Mouse (Mus musculus) ES-E14 (cell line): ENCODE data around the gene AU040320. TPM values are rescaled to one million over a fixed set of nuclear protein-coding genes. Genes with fewer than 3 reads are reported as not detected.

ENCODE experiments used
- DNase-seq: peaks from one replicate; pipeline ENCODE4 v3.0.0-alpha.2; 2013; ENCODE audit warnings: low read depth, low spot score
- H3K27ac ChIP-seq: 2 replicates; pipeline ENCODE4 v1.5.1; 2012; ENCODE audit warnings: low read depth, mild to moderate bottlenecking, low read length, moderate library complexity, mixed read lengths; ENCODE audit not compliant: poor library complexity, insufficient read depth, severe bottlenecking
- H3K36me3 ChIP-seq: 2 replicates; pipeline ENCODE4 v1.6.1; 2012; ENCODE audit warnings: mild to moderate bottlenecking, low read length, moderate library complexity, mixed read lengths; ENCODE audit not compliant: control insufficient read depth, poor library complexity, insufficient read depth, severe bottlenecking
- H3K4me1 ChIP-seq, 2 experiments: fragments of 150-350 bp in 1 of 2; sonication (generic) in 1 of 2; 2 replicates each; pipeline ENCODE4 v1.6.1; 2012; ENCODE audit warnings: low read length in 2 of 2, mild to moderate bottlenecking in 1 of 2, mixed read lengths in 1 of 2; ENCODE audit not compliant: control insufficient read depth in 2 of 2, insufficient read depth in 2 of 2, poor library complexity in 1 of 2
- H3K4me3 ChIP-seq, 2 experiments: fragments of 150-350 bp in 1 of 2; sonication (generic) in 1 of 2; 2 replicates each; pipeline ENCODE4 v1.5.1; 2012; ENCODE audit warnings: low read length in 2 of 2, low read depth in 1 of 2, mild to moderate bottlenecking in 1 of 2, mixed read lengths in 1 of 2; ENCODE audit not compliant: insufficient read depth in 1 of 2, poor library complexity in 1 of 2, severe bottlenecking in 1 of 2
- H3K9ac ChIP-seq: 2 replicates; pipeline ENCODE4 v1.6.1; 2012; ENCODE audit warnings: low read depth, mild to moderate bottlenecking, low read length, mixed read lengths; ENCODE audit not compliant: poor library complexity, insufficient read depth, severe bottlenecking
- H3K9me3 ChIP-seq: fragments of 150-350 bp; sonication (generic); 2 replicates; pipeline ENCODE4 v1.6.1; 2012; ENCODE audit warnings: low read depth, mild to moderate bottlenecking, low read length; ENCODE audit not compliant: control insufficient read depth, insufficient read depth
- CHD2 ChIP-seq: IDR thresholded peaks from 2 replicates; pipeline ENCODE4 v1.6.1; 2014; ENCODE audit warnings: mild to moderate bottlenecking, low read depth, low read length, inconsistent platforms
- HCFC1 ChIP-seq: IDR thresholded peaks from 2 replicates; pipeline ENCODE4 v1.6.1; 2012; ENCODE audit warnings: low read length, inconsistent platforms, borderline replicate concordance; ENCODE audit not compliant: insufficient read depth
- MAFK ChIP-seq: IDR thresholded peaks from 2 replicates; pipeline ENCODE4 v1.6.1; 2014; ENCODE audit warnings: mild to moderate bottlenecking, low read depth, low read length, inconsistent platforms; ENCODE audit not compliant: insufficient read depth
- ZC3H11A ChIP-seq: IDR thresholded peaks from 2 replicates; pipeline ENCODE4 v1.6.1; 2012; ENCODE audit warnings: low read depth, mild to moderate bottlenecking, inconsistent platforms, low read length, borderline replicate concordance
- ZNF384 ChIP-seq: IDR thresholded peaks from 2 replicates; pipeline ENCODE4 v1.6.1; 2012; ENCODE audit warnings: low read depth, low read length, inconsistent platforms
- in situ Hi-C, 2 experiments: fragments of 600-800 bp; cut with MboI; formaldehyde crosslinking; loops; one replicate each; pipeline ENCODE4 v1.15.1; 2025; ENCODE audit warnings: low sequenced_read_pairs in 2 of 2, inconsistent platforms in 1 of 2; ENCODE audit not compliant: unreplicated experiment in 2 of 2
- total RNA-seq: library from RNA; depleted of rRNA; stranded (reverse); fragments of 300-350 nt; gene quantifications from 2 replicates; pipeline ENCODE4 v1.2.3, GENCODE M21; 2012

AU040320 gene
- total RNA-seq, 1 experiment: 11.3 TPM

GRCm38 (mm10) chr4:126763483-126763882, 10.1 kb downstream of the AU040320 start:
- Histone ChIP-seq H3K4me1 (no peaks in the 10 kb centered on the region), H3K9ac (no peak overlapping the region), H3K9me3 (no peaks in the 10 kb centered on the region), H3K27ac (no peak overlapping the region), H3K4me3 (no peak overlapping the region), H3K36me3 (no peaks in the 10 kb centered on the region)
- no peak for DNase-seq
- in situ Hi-C loops: no loop called here
- TF ChIP-seq MAFK (no peak), ZNF384 (no peak), ZC3H11A (no peak), CHD2 (no peak), HCFC1 (no peak)

- Histone ChIP-seq H3K9me3 (no peaks in the 10 kb centered on the region), H3K9ac (no peak overlapping the region), H3K4me3 (no peak overlapping the region), H3K36me3 (no peaks in the 10 kb centered on the region), H3K27ac (no peak overlapping the region), H3K4me1 (no peaks in the 10 kb centered on the region)
- in situ Hi-C loops: no loop called here
- DNase-seq: no peak
- TF ChIP-seq ZC3H11A (no peak), CHD2 (no peak), ZNF384 (no peak), HCFC1 (no peak), MAFK (no peak)
Measured at GRCm38 (mm10) chr4:126769800-126770563, 16.6 kb downstream of the AU040320 start.

- TF ChIP-seq ZC3H11A: no peak
- Histone ChIP-seq H3K4me1 (no peaks in the 10 kb centered on the region), H3K9me3 (no peaks in the 10 kb centered on the region), H3K36me3 (no peaks in the 10 kb centered on the region), H3K4me3 (no peak overlapping the region), H3K9ac (no peak overlapping the region), H3K27ac (no peak overlapping the region)
- no peak for DNase-seq
- in situ Hi-C loops: no loop called here
Measured at GRCm38 (mm10) chr4:126770831-126771230, 17.5 kb downstream of the AU040320 start.

- no peak overlapping the region for H3K27ac ChIP-seq
- H3K4me1 ChIP-seq: no peaks in the 10 kb centered on the region
- in situ Hi-C loops: no loop called here
Measured at GRCm38 (mm10) chr4:126773871-126774270, 20.5 kb downstream of the AU040320 start.

DNA sequence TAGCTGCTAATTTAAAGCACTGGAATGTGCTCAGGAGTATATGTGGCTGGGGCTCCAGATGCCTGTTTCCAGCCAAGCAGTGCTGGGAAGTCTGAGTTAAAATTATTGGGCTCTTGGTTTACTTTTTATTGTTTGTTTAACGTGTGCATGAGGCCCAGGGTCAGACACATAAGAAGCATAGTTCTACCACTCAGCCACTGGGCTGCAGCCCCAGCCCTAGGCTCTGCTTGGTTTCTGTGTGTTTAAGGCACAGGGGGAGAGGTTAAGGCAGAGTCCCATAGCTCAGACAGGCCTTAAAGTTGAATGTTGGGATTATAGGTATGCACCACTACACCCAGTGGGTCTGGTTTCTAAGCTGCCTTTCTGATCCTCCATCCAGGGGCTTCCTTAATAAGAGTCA, 21.8 kb downstream of the AU040320 start:
- H3K36me3 ChIP-seq: no peaks in the 10 kb centered on the region
- no peaks in the 10 kb centered on the region for H3K4me1 ChIP-seq
- no peak overlapping the region for H3K9ac ChIP-seq
- no peaks in the 10 kb centered on the region for H3K9me3 ChIP-seq
- no peak for TF ChIP-seq ZC3H11A
- TF ChIP-seq MAFK: no peak
- TF ChIP-seq ZNF384: no peak
- no peak for TF ChIP-seq CHD2
- TF ChIP-seq HCFC1: no peak
- DNase-seq: no peak
- in situ Hi-C loops: no loop called here
- H3K27ac ChIP-seq: no peak overlapping the region
- H3K4me3 ChIP-seq: no peak overlapping the region

More at GRCm38 (mm10) chr4:126773871-126774270, 20.5 kb downstream of the AU040320 start:
- Histone ChIP-seq H3K9ac (no peak overlapping the region), H3K36me3 (no peaks in the 10 kb centered on the region), H3K9me3 (no peaks in the 10 kb centered on the region), H3K4me3 (no peak overlapping the region)
- TF ChIP-seq ZNF384: no peak
- no peak for TF ChIP-seq HCFC1
- DNase-seq: no peak
